Mouse (Mus musculus): ENCODE results near the gene Olfm4.

GRCm38 (mm10) chr14:80061686-80062085 is 77.8 kb downstream of the Olfm4 start:
- TF ChIP-seq POLR2A (IDR thresholded peaks at IDR 0.05; ENCODE audit: low read depth, low read length) (no peak), CTCF (IDR thresholded peaks at IDR 0.05; ENCODE audit: extremely low read depth, insufficient read length, insufficient replicate concordance, low read depth, low read length) (no peak)

Data from small intestine, adult 2 months (tissue).